Mouse (Mus musculus) liver, embryonic 14.5 days (tissue): Measurements from ENCODE around the gene Krtap5-1.

Experiments used
- CTCF ChIP-seq: IDR thresholded peaks from 2 replicates; pipeline ENCODE4 v1.5.1; 2016; ENCODE audit warnings: antibody characterized with exemption, low read depth, control low read depth
- EP300 ChIP-seq: IDR thresholded peaks from 2 replicates; pipeline ENCODE4 v1.6.1; 2016; ENCODE audit warnings: antibody characterized with exemption, low read depth

- TF ChIP-seq CTCF (0 out of 2 replicates have a peak, but pooled peaks have one; percentile 32), EP300 (no peak)
Observed at GRCm38 (mm10) chr7:142284023-142284591, 12.8 kb downstream of the Krtap5-1 start.
